Mouse (Mus musculus) midbrain, postnatal 0 days (tissue): ENCODE results near the gene Gm6526. TPM values are rescaled to one million over a fixed set of nuclear protein-coding genes. Genes with fewer than 3 reads are reported as not detected.
A peak's percentile ranks its signal among the peaks of the same experiment; 100 is the strongest.
"Not testable (repeated sequence)": the region's sequence is repeated elsewhere in the genome, so short reads cannot be mapped to it uniquely, and the experiment has no call there.

ENCODE experiments used
- ATAC-seq: fragments of 200-750 bp; cut with Nextera tagmentation; 2 replicates; pipeline ENCODE4 v1.8.0; 2017; ENCODE audit warnings: moderate number of reproducible peaks, mild to moderate bottlenecking, moderate TSS enrichment, moderate library complexity; ENCODE audit not compliant: low FRiP score
- DNase-seq: peaks from one replicate; pipeline ENCODE4 v3.0.0-alpha.2; 2015; ENCODE audit warnings: low spot score
- H3K27ac ChIP-seq: fragments of 300-500 bp; sonication (generic); 2 replicates; pipeline ENCODE4 v1.5.1; 2014; ENCODE audit warnings: low read depth, mild to moderate bottlenecking, low read length, mixed read lengths
- H3K27me3 ChIP-seq: fragments of 300-500 bp; sonication (generic); 2 replicates; pipeline ENCODE4 v1.6.1; 2014; ENCODE audit warnings: low read length, control low read depth, mixed read lengths; ENCODE audit not compliant: insufficient read depth
- H3K36me3 ChIP-seq: fragments of 300-500 bp; sonication (generic); 2 replicates; pipeline ENCODE4 v1.6.1; 2014; ENCODE audit warnings: low read length, control low read depth, mixed read lengths; ENCODE audit not compliant: insufficient read depth
- H3K4me1 ChIP-seq: fragments of 300-500 bp; sonication (generic); 2 replicates; pipeline ENCODE4 v1.6.1; 2014; ENCODE audit warnings: mild to moderate bottlenecking, control low read depth, antibody characterized with exemption, low read length, mixed read lengths; ENCODE audit not compliant: insufficient read depth
- H3K4me2 ChIP-seq: fragments of 300-500 bp; sonication (generic); 2 replicates; pipeline ENCODE4 v1.6.1; 2014; ENCODE audit warnings: low read depth, mild to moderate bottlenecking, low read length, mixed read lengths; ENCODE audit not compliant: poor library complexity, severe bottlenecking
- H3K4me3 ChIP-seq: fragments of 300-500 bp; sonication (generic); 2 replicates; pipeline ENCODE4 v1.5.1; 2014; ENCODE audit warnings: low read depth, mild to moderate bottlenecking, low read length, moderate library complexity
- H3K9ac ChIP-seq: fragments of 300-500 bp; sonication (generic); replicated peaks from 2 replicates; pipeline ENCODE4 v1.6.1; 2014; ENCODE audit warnings: mild to moderate bottlenecking, low read length, moderate library complexity, mixed read lengths; ENCODE audit not compliant: poor library complexity, severe bottlenecking
- H3K9me3 ChIP-seq: fragments of 300-500 bp; sonication (generic); 2 replicates; pipeline ENCODE4 v1.6.1; 2016; ENCODE audit warnings: low read length, control low read depth
- CTCF ChIP-seq: IDR thresholded peaks from 2 replicates; pipeline ENCODE4 v1.5.1; 2016; ENCODE audit warnings: antibody characterized with exemption, mild to moderate bottlenecking
- WGBS: fragments of 180-500 bp; shearing (Covaris S2); extraction: QIAGEN DNeasy Blood & Tissue Kit; methylation state at CpG from one replicate; pipeline ENCODE4 v1.1.7; 2014; 5-methylcytosine and 5-hydroxymethylcytosine counted together
- polyA plus RNA-seq: library from polyadenylated mRNA; unstranded; fragments of >200 nt; fragmentation: Nextera tagmentation; extraction: Ambion mirVana; gene quantifications from 2 replicates; pipeline ENCODE4 v1.2.1, GENCODE M21; 2015
- total RNA-seq: library from RNA; depleted of rRNA; stranded (reverse); fragments of >200 nt; gene quantifications from 2 replicates; pipeline ENCODE4 v1.2.3, GENCODE M21; 2014; rRNA removed

The Gm6526 gene
- total and polyA plus RNA-seq, 2 experiments from 2014 or later, result not detected

DNA sequence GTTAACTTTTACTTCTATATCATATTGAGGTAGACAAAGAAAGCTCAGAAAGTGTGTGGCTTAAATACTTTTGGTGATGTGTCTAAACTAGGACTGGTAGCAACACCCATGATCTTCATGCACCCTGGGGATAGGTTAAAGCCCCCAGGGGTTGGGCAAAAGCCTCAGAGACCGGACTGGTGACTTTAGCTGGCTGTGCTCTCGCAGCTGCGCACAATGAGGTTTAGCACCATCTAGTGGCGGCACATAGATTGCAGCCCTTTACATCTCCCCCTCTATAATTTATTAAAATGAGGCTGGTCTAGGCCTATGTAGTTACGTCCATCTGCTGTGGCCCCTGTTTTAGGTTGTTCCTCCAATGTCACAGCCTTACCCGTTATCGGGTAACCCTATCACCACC, 56.8 kb downstream of the Gm6526 start:
- DNase-seq, H3K4me1 ChIP-seq, ATAC-seq, H3K4me3 ChIP-seq, H3K9ac ChIP-seq, H3K27me3 ChIP-seq, H3K36me3 ChIP-seq, H3K27ac ChIP-seq, H3K4me2 ChIP-seq, H3K9me3 ChIP-seq: not testable (repeated sequence)
- WGBS, result 10% methylated on average over 7 of the region's 7 CpGs
- TF ChIP-seq CTCF, result peak; percentile 48

Other genes starting within 250 kb of the Gm6526 start
- gene Gm5799, start 204.3 kb upstream of the Gm6526 start, total RNA-seq, result not detected in 2 replicates
- not detected in 2 replicates for gene Gm5799, start 204.3 kb upstream of the Gm6526 start, polyA plus RNA-seq
- gene Gm17654, start 168.7 kb upstream of the Gm6526 start, total RNA-seq, result not detected in 2 replicates
- gene Gm17654, start 168.7 kb upstream of the Gm6526 start, polyA plus RNA-seq, result 0.11 TPM in 1 of 2 replicates, not detected in the other
- not detected in 2 replicates for gene Gm10375, start 139.9 kb upstream of the Gm6526 start, total RNA-seq
- gene Gm10375, start 139.9 kb upstream of the Gm6526 start, polyA plus RNA-seq, result not detected in 2 replicates
- gene Gm8165, start 70.7 kb upstream of the Gm6526 start, total RNA-seq, result not detected in 2 replicates
- gene Gm8165, start 70.7 kb upstream of the Gm6526 start, polyA plus RNA-seq, result not detected in 2 replicates
- gene Gm7324, start 50.0 kb upstream of the Gm6526 start, total RNA-seq, result 0.33 and 0.52 TPM in 2 replicates
- gene Gm7324, start 50.0 kb upstream of the Gm6526 start, polyA plus RNA-seq, result 0.88 and 1.2 TPM in 2 replicates
- not detected in 2 replicates for gene Gm16506, start 20.4 kb upstream of the Gm6526 start, total RNA-seq
- gene Gm16506, start 20.4 kb upstream of the Gm6526 start, polyA plus RNA-seq, result not detected in 2 replicates
- not detected in 2 replicates for gene Gm8180, start 36.9 kb downstream of the Gm6526 start, total RNA-seq
- gene Gm8180, start 36.9 kb downstream of the Gm6526 start, polyA plus RNA-seq, result not detected in 2 replicates
- not detected in 2 replicates for gene Ear1, start 127.7 kb downstream of the Gm6526 start, total RNA-seq
- gene Ear1, start 127.7 kb downstream of the Gm6526 start, polyA plus RNA-seq, result not detected in 2 replicates
- not detected in 2 replicates for gene Ear10, start 175.7 kb downstream of the Gm6526 start, total RNA-seq
- not detected in 2 replicates for gene Ear10, start 175.7 kb downstream of the Gm6526 start, polyA plus RNA-seq
- gene Gm8113, start 177.5 kb downstream of the Gm6526 start, total RNA-seq, result 1.9 and 2.4 TPM in 2 replicates
- gene Gm8113, start 177.5 kb downstream of the Gm6526 start, polyA plus RNA-seq, result 2.4 and 2.5 TPM in 2 replicates
- gene Ang5, start 209.2 kb downstream of the Gm6526 start, total RNA-seq, result not detected in 2 replicates
- gene Ang5, start 209.2 kb downstream of the Gm6526 start, polyA plus RNA-seq, result not detected in 2 replicates